Mouse (Mus musculus) embryonic facial prominence, embryonic 15.5 days (tissue): ENCODE results near the gene Ackr4. TPM values are rescaled to one million over a fixed set of nuclear protein-coding genes. Genes with fewer than 3 reads are reported as not detected.

Experiments
- ATAC-seq: fragments of 200-750 bp; cut with Nextera tagmentation; 2 replicates; pipeline ENCODE4 v1.8.0; 2017; ENCODE audit warnings: low read depth, moderate TSS enrichment; ENCODE audit not compliant: insufficient number of reproducible peaks, low FRiP score, low TSS enrichment
- H3K27ac ChIP-seq: fragments of 300-500 bp; sonication (generic); replicated peaks from 2 replicates; pipeline ENCODE4 v1.5.1; 2015; ENCODE audit warnings: mild to moderate bottlenecking, inconsistent platforms
- H3K27me3 ChIP-seq: fragments of 300-500 bp; sonication (generic); 2 replicates; pipeline ENCODE4 v1.6.1; 2015; ENCODE audit warnings: inconsistent platforms
- H3K36me3 ChIP-seq: fragments of 300-500 bp; sonication (generic); 2 replicates; pipeline ENCODE4 v1.6.1; 2015; ENCODE audit warnings: mild to moderate bottlenecking, inconsistent platforms
- H3K4me1 ChIP-seq: fragments of 300-500 bp; sonication (generic); 2 replicates; pipeline ENCODE4 v1.6.1; 2015; ENCODE audit warnings: inconsistent platforms
- H3K4me2 ChIP-seq: fragments of 300-500 bp; sonication (generic); replicated peaks from 2 replicates; pipeline ENCODE4 v1.6.1; 2015; ENCODE audit warnings: mild to moderate bottlenecking, inconsistent platforms
- H3K4me3 ChIP-seq: fragments of 300-500 bp; sonication (generic); replicated peaks from 2 replicates; pipeline ENCODE4 v1.5.1; 2015; ENCODE audit warnings: mild to moderate bottlenecking, inconsistent platforms
- H3K9ac ChIP-seq: fragments of 300-500 bp; sonication (generic); 2 replicates; pipeline ENCODE4 v1.6.1; 2015; ENCODE audit warnings: inconsistent platforms
- H3K9me3 ChIP-seq: fragments of 300-500 bp; sonication (generic); replicated peaks from 2 replicates; pipeline ENCODE4 v1.6.1; 2016; ENCODE audit warnings: inconsistent platforms
- WGBS: fragments of 180-500 bp; shearing (Covaris S2); methylation state at CpG from one replicate; pipeline ENCODE4 v1.1.7; 2015; 5-methylcytosine and 5-hydroxymethylcytosine counted together
- polyA plus RNA-seq: library from polyadenylated mRNA; unstranded; fragments of >200 nt; fragmentation: Nextera tagmentation; extraction: Ambion mirVana; gene quantifications from 2 replicates; pipeline ENCODE4 v1.2.1, GENCODE M21; 2015

The Ackr4 gene
- polyA plus RNA-seq, 1 experiment from 2014 or later, result 6.9 TPM

DNA sequence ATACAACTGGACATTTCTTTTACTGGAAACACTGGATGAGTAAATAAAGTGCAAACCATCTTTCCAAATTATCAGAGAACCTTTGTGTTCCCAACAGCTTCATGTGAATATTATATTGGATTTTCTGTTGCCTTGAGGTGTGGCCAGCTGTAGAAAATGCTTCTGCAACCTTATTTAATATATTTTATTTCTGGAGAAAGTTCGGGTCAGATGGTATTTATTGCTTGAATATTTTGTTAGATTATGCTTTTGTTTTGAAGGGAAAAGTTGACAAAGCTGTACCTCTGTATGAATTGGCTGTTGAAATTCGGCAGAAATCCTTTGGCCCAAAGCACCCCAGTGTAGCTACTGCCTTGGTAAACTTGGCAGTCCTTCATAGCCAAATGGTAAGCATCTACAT lies 86.4 kb downstream of the Ackr4 start, which contains the start of gene Gm28305:
Gm28305 (plus strand) TSS at position 301 of the 400 bp plus-strand sequence.
- Histone ChIP-seq H3K4me3 (no peak within 1 kb of the TSS), H3K9ac (no peak within 1 kb of the TSS), H3K27me3 (no peaks in the 10 kb centered on the region), H3K27ac (no peak within 1 kb of the TSS), H3K4me2 (no peak within 1 kb of the TSS), H3K9me3 (no peaks in the 10 kb centered on the region), H3K36me3 (peaks cover 42% of the 10 kb centered on the region), H3K4me1 (no peaks in the 10 kb centered on the region)
- WGBS, result 68% methylated on average over 2 of the region's 2 CpGs
- ATAC-seq, result no peak

DNA sequence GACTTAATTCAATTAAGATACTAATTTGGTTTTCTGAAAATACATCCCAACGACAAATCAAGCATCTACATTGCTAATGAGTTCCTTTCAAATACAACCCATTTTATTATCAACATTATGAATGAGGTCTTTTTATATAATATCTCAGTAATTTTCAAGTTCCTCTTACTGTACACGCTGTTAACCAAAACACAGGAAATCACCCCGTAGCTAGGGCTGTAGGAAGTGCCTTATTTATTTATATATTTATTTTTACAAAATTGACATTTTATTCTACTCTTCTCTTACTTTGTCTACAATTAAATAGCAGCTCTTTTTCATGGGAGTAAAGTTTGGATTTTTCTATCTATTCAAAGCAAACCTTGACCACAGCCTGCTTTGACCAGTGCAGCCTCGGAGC lies 87.0 kb downstream of the Ackr4 start:
- WGBS, result 78% methylated on average over 4 of the region's 4 CpGs
- no peak overlapping the region for H3K4me2 ChIP-seq
- H3K27ac ChIP-seq, result no peak overlapping the region
- no peak for ATAC-seq
- H3K4me1 ChIP-seq, result no peaks in the 10 kb centered on the region
- H3K9ac ChIP-seq, result no peak overlapping the region
- H3K36me3 ChIP-seq, result peaks cover 42% of the 10 kb centered on the region
- no peaks in the 10 kb centered on the region for H3K27me3 ChIP-seq
- no peaks in the 10 kb centered on the region for H3K9me3 ChIP-seq
- H3K4me3 ChIP-seq, result no peak overlapping the region

DNA sequence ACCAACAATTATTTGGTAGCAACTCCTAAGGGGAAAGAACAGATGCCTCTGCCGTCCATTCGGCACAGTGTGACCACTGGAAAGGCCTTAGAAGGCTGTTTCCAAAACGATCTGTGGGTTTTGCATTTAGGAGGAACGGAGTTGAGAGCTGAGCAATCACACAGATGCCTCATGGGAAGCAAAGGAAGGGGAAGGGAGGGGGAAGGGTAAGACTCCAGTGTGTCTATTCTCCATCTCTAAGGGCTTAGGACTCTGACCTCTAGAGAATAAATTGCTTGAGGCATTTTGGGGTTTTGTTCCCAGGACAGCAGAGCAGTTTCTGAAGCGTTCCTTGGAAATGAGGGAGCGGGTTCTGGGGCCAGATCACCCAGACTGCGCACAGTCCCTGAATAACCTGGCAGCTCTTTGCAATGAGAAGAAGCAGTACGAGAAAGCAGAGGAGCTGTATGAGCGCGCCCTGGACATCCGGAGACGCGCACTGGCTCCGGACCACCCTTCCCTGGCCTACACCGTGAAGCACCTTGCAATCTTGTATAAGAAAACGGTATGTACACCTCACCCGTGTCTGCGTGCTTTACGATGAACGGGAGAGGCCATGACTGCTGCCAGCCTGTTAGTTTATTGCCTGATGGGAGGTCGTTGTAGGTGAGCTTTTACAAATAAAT lies 87.6 kb downstream of the Ackr4 start:
- no peak overlapping the region for H3K9ac ChIP-seq
- 85% methylated on average over 21 of the region's 21 CpGs for WGBS
- peaks cover 48% of the 10 kb centered on the region for H3K36me3 ChIP-seq
- H3K4me2 ChIP-seq, result no peak overlapping the region
- H3K27ac ChIP-seq, result no peak overlapping the region
- ATAC-seq, result no peak
- no peaks in the 10 kb centered on the region for H3K4me1 ChIP-seq
- H3K4me3 ChIP-seq, result no peak overlapping the region
- no peaks in the 10 kb centered on the region for H3K9me3 ChIP-seq
- H3K27me3 ChIP-seq, result no peaks in the 10 kb centered on the region

DNA sequence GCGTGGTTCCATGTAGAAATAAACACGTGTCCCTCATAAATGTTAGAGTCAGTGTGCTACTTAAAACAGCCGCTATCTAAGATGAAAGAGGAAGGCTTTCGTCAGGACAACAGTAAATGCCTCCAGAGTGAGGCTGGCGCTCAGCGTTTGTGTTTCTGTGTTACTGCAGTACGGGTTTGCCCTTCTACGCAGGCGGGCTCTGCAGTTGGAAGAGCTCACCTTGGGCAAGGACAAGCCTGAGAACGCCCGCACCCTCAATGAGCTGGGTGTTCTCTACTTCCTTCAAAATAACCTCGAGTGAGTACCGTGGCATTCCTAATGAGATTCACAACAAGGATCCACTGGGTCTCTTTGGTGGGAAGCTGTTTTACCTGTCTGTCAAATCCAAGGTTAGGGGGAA lies 88.5 kb downstream of the Ackr4 start:
- no peaks in the 10 kb centered on the region for H3K27me3 ChIP-seq
- H3K9me3 ChIP-seq, result no peaks in the 10 kb centered on the region
- WGBS, result 86% methylated on average over 13 of the region's 13 CpGs
- H3K27ac ChIP-seq, result no peak overlapping the region
- H3K4me2 ChIP-seq, result no peak overlapping the region
- H3K4me1 ChIP-seq, result no peaks in the 10 kb centered on the region
- no peak for ATAC-seq
- H3K4me3 ChIP-seq, result no peak overlapping the region
- no peak overlapping the region for H3K9ac ChIP-seq
- peaks cover 49% of the 10 kb centered on the region for H3K36me3 ChIP-seq

DNA sequence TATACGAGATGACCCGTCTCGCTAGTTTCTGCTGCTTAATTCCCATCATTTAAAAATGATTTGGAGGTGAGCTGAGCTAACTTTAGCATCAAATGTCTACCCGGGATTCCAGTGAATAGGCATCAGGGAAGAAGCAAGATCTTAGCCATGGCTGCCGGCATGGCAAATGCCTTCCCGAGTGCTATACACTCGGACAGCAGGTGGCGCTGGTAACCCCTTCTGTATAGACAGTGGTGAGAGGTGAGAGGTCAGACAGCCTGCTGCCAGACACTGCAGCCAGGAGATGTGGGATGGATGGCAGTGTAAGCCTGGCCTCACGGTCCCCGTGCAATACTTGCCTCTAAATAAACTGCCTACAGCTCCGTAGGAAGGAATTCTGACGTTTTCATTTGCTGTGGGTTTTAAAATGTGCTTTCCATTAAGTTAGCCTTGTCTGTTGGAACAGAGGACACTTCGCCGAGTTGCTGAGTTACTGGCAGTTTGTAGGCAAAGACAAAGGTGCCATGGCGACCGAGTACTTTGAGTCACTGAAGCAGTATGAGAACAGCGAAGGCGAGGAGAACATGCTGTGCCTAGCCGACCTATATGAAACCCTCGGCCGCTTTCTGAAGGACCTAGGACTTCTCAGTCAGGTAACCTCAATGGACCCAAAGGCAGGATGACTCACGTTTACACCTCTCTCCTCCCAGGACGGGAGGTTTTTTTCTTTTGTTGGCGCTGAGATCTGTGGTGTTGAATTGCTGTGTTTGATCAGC lies 91.3 kb downstream of the Ackr4 start:
- no peak overlapping the region for H3K4me2 ChIP-seq
- no peak overlapping the region for H3K27ac ChIP-seq
- H3K4me3 ChIP-seq, result no peak overlapping the region
- no peaks in the 10 kb centered on the region for H3K27me3 ChIP-seq
- 45% methylated on average over 24 of the region's 24 CpGs for WGBS
- ATAC-seq, result no peak
- H3K9me3 ChIP-seq, result no peaks in the 10 kb centered on the region
- H3K4me1 ChIP-seq, result no peaks in the 10 kb centered on the region
- H3K9ac ChIP-seq, result no peak overlapping the region
- H3K36me3 ChIP-seq, result peaks cover 49% of the 10 kb centered on the region

DNA sequence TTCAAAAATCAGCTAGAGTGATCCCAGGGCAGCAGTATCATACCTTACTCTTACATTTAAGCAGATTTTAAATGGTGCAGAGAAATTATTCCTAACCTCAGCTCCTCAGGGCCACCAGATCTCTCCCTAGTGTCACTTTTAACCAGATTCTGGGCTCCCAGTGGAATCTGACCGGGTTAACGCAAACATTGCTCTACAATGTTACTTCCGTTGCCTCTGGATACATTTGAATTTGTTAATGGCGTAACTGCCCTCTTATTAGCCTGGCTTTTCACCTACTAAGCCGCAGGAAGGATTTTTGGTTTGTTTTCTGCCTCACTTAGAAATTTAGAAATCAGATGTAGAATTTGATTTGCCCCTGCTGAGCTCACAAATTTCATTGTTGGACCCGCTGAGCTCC lies 92.0 kb downstream of the Ackr4 start:
- H3K9me3 ChIP-seq, result no peaks in the 10 kb centered on the region
- peaks cover 51% of the 10 kb centered on the region for H3K36me3 ChIP-seq
- no peaks in the 10 kb centered on the region for H3K4me1 ChIP-seq
- no peak overlapping the region for H3K4me2 ChIP-seq
- no peak overlapping the region for H3K27ac ChIP-seq
- H3K27me3 ChIP-seq, result no peaks in the 10 kb centered on the region
- no peak for ATAC-seq
- H3K4me3 ChIP-seq, result no peak overlapping the region
- H3K9ac ChIP-seq, result no peak overlapping the region
- 74% methylated on average over 6 of the region's 6 CpGs for WGBS

DNA sequence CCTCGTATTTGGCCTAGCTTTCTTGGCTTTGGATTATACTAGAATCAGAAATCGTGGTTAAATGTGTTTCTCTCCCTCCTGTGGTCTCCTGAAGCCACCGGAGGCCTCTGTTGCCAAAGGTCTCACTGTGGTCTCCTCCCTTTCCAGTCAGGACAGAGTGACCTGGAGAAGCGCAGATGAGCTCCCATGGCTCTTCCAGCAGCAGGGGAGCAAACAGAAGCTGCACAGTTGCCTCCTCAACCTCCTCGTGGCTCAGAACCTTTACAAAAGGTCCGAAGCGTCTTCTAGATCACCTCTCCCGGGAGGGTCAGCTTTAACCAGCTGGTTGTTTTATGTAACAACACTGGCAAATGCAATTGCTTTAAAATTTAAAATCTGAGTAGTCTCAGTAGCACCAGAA lies 92.5 kb downstream of the Ackr4 start:
- no peaks in the 10 kb centered on the region for H3K9me3 ChIP-seq
- no peaks in the 10 kb centered on the region for H3K4me1 ChIP-seq
- no peak overlapping the region for H3K4me3 ChIP-seq
- H3K27ac ChIP-seq, result no peak overlapping the region
- no peak for ATAC-seq
- 84% methylated on average over 8 of the region's 8 CpGs for WGBS
- no peak overlapping the region for H3K9ac ChIP-seq
- no peak overlapping the region for H3K4me2 ChIP-seq
- no peaks in the 10 kb centered on the region for H3K27me3 ChIP-seq
- H3K36me3 ChIP-seq, result peaks cover 54% of the 10 kb centered on the region

Other genes with a start within 250 kb of the Ackr4 start
- 6.8 and 7.1 TPM in 2 replicates for gene Nphp3, start 124.4 kb downstream of the Ackr4 start, polyA plus RNA-seq
- gene Gm28305, start 86.3 kb downstream of the Ackr4 start, polyA plus RNA-seq, result not detected in 2 replicates
- 58.6 and 61.1 TPM in 2 replicates for gene Uba5, start 63.8 kb downstream of the Ackr4 start, polyA plus RNA-seq
- 12.6 and 14.2 TPM in 2 replicates for gene Acad11, start 63.6 kb downstream of the Ackr4 start, polyA plus RNA-seq
- gene Dnajc13, start 136.0 kb upstream of the Ackr4 start, polyA plus RNA-seq, result 19.3 and 21.0 TPM in 2 replicates
- 4.1 and 4.3 TPM in 2 replicates for gene Acpp, start 210.8 kb upstream of the Ackr4 start, polyA plus RNA-seq